15 mouse cellular contexts compared by ENCODE assay signal in genomic region chr4:101564746-101565417, GRCm38 (mm10).
"Had no signal": no experiment of that assay in that cellular context is flagged by ENCODE, and none has a peak within 500 bp of the region (broad histone marks: within the 10 kb centered on the region; RNA-seq: fewer than 3 reads in every experiment).

No protein-coding gene starts in this region.

- H3K27me3 ChIP-seq: lung, embryonic 15.5 days; midbrain, embryonic 13.5 days; midbrain, embryonic 15.5 days; neural tube, embryonic 12.5 days; stomach, embryonic 15.5 days had no signal

- H3K27ac ChIP-seq: lung, embryonic 15.5 days; macrophage; midbrain, embryonic 13.5 days; midbrain, embryonic 15.5 days; neural tube, embryonic 12.5 days; stomach, embryonic 15.5 days; stomach, postnatal 0 days had no signal

- DNase-seq: lung, adult 2 months; lung, postnatal 14 days; lung, postnatal 36 days; right cerebral cortex, postnatal 14 days; thymus, adult 2 months; thymus, postnatal 25 days; thymus, postnatal 4 days had no signal

- H3K4me1 ChIP-seq: lung, embryonic 15.5 days; megakaryocyte, embryonic 14.5 days; stomach, embryonic 15.5 days had no signal

- H3K4me3 ChIP-seq: lung, embryonic 15.5 days; megakaryocyte, embryonic 14.5 days; midbrain, embryonic 13.5 days; midbrain, embryonic 15.5 days; neural tube, embryonic 12.5 days; stomach, embryonic 15.5 days had no signal
